Mouse (Mus musculus): ENCODE results near the gene Hist1h3e. TPM values are rescaled to one million over a fixed set of nuclear protein-coding genes. Genes with fewer than 3 reads are reported as not detected.
"Not testable (repeated sequence)": the region's sequence is repeated elsewhere in the genome, so short reads cannot be mapped to it uniquely, and the experiment has no call there.

Hist1h3e gene
- 10 to 100 TPM; 15.4 to 27.3 TPM for total RNA-seq (2021)

DNA sequence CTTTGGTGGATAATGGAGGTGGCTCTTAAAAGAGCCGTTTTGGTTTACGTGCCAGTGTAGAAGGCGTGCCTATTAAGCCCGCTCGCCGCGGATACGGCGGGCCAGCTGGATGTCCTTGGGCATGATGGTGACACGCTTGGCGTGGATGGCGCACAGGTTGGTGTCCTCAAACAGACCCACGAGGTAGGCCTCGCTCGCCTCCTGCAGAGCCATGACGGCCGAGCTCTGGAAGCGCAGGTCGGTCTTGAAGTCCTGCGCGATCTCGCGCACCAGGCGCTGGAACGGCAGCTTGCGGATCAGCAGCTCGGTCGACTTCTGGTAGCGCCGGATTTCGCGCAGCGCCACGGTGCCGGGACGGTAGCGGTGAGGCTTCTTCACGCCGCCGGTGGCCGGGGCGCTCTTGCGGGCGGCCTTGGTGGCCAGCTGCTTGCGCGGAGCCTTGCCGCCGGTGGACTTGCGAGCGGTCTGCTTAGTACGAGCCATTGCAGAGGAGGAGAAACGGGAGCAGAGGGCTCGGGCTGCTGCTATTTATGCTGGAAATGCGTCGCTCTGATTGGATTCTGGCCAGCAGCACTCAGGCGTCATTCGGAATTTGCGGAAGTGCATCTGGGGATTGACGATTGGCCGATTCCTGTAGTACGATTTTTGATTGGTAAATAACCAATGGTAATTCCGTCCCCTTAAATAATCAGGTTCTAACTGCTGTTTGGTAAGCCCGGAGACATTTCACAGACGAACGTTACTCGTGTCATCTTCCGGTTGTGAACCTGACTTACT lies at the start of gene Hist1h3e:
Gene Hist1h3e (minus strand): TSS at position 487 of the 777 bp plus-strand sequence.
- intact Hi-C loops (cut with DNase I), result not testable (repeated sequence)
- peak; percentile 86 for DNase-seq (ENCODE audit: low spot score)

DNA sequence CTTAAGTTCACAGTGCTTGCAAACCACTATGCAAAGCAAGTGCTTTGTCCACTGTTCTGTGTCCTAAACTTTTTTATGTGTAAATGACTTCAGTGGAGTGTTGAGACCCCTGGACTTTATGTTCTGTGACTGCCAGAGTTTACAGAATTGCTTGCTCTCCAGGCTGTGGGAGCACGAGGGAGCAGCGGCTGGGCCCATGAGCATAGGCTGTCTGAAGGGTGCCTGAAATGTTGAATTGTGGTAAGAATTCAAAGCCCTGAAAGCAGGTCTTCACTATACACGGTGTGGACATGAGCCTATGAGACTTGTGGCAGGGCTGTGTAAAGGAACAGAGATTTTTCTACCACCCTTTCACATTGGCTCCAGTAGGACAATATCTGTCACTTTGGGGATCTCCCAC lies 49.5 kb upstream of the Hist1h3e start:
- no peak for DNase-seq (ENCODE audit: low spot score)
- intact Hi-C loops (cut with DNase I), result no loop called here

DNA sequence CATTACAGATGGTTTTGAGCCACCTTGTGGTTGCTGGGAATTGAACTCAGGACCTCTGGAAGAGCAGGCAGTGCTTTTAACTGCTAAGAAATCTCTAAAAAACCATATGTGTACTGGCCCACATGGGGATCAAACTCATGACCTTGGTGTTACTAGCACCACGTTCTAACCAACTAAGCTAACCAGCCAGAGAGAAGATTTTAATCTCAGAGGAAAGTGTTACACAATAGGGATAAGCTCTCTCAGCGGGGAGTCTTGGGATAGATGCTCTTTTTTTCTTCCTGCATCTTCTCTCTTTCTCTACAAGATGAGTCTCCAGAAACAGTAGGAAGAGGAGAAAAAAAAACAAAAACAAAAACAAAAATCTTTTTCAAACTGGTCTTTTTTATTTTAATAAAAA lies 48.2 kb upstream of the Hist1h3e start:
- DNase-seq (ENCODE audit: low spot score), result no peak
- intact Hi-C loops (cut with DNase I), result no loop called here

DNA sequence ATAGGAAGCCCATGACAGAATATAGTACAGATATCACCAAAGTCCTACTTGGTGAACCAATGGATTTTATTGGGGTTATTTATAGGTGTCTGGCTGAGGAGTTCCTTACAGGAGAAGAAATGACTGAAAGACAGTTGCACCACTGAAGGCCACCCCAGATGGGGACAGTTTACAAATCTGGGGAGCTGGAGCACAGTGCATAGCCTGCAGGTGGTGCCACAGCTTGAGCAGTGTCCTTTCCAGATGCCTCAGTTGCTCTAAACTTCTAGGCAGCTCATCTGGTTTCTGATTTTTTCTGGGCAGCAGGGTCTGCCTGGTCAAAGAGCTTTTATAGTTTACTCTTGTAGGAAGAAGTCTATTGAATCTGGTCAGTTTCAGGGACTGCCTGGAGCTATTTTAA lies 47.7 kb upstream of the Hist1h3e start:
- intact Hi-C loops (cut with DNase I), result no loop called here
- no peak for DNase-seq (ENCODE audit: low spot score)

DNA sequence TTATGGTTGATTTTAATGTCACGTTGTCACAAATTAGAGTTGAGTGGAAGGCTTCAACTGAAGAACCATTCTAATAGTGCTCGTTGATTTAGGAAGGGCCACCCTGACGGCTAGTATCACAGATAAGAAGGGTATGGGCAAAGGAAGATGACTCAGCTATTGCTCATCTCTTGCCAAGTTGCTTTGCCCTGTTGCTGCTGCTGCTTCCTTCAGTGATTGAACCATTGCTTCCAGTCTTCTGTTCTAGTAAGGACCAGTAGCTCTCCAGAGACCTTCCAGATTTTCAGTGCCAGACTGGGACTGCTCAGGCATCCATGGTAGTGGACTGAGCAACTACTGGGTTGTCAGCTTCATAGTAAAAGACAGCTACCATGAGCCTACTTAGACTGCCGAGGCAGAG lies 47.0 kb upstream of the Hist1h3e start:
- intact Hi-C loops (cut with DNase I), result no loop called here

DNA sequence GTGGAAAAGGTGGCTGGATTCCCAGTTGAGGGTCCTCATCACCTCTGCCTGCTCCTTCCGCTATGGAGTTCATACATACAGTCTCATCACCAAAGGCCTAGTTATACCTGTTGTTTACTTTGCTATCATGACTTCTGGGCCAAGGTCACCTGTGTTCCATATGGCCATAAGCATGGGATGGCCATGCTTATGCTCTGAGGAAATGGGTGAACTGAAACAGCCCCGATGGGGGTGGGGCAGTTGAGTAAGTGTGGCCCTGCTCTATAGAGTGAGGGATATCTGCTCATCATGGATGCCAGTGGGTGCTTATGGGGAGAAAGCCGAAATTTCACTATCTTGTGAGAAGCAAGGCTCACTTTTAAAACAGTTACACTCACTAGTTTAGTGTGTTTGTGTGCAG lies 42.9 kb upstream of the Hist1h3e start:
- intact Hi-C loops (cut with DNase I), result no loop called here
- DNase-seq (ENCODE audit: low spot score), result no peak

More for the DNA sequence above, 47.0 kb upstream of the Hist1h3e start:
- DNase-seq (ENCODE audit: low spot score), result no peak

DNA sequence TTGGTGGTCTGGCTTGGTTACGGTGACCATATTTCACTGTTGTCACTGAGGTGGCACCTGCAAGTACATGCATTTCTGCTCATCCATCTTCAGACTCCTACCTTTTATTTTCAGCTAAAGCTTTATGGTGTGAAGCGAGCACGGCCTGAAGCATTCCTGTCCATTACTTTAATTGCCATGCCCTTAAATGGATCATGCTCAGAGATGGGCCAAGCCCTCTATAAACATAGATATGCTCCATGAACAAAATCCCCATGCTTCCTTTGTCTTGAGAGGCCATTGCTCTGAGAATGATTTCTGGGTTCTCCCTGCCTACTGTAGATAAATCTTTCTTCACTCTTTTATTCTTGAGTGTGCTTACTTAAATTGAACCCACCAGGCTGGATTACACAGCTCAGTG lies 42.3 kb upstream of the Hist1h3e start:
- DNase-seq (ENCODE audit: low spot score), result no peak
- intact Hi-C loops (cut with DNase I), result no loop called here

DNA sequence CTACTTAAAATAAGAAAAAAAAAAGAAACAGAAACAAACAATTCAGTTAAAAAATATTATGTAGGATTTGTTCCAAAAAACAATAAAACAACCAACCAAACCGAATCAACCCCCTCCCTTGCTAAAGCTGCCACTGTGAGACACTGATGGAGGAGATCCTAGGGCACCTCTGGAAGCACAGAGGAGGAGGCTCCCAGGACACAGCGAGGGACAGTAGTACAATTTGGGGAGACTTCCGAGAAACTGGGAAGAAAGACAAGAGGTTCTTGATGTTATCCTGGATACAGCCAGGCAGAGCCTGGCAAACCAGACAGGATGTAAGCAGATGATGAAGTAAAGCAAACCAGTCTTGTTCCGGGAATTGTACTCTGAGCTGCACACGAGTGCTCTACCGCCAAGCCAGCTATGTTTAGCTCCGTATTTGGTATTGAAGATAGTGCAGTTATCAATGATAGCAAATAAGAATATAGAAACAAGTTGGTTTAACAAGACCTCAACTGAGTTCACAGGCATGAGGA lies 41.1 kb upstream of the Hist1h3e start:
- DNase-seq (ENCODE audit: low spot score), result no peak
- intact Hi-C loops (cut with DNase I), result no loop called here

DNA sequence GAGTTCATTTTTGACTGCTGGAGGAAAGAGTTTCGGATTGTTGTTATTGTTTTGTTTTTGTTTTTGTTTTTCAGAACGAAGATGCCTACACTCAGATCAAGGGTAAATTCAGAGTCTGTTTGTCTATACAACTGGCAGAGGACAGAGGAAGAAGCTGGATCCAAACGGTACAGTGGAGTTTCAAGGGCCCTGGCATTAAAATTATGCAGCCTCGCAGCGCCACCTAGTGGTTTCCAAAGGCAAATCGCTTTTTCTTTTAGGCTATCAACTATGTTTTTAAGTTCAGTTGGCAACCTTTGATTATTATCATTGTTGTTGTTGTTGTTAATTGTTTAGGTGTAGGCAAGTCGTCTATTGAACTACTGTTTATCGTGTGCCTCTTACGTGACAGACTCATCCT lies 35.8 kb upstream of the Hist1h3e start:
- DNase-seq (ENCODE audit: low spot score), result peak; percentile 25
- intact Hi-C loops (cut with DNase I), result loop anchor here (2.0 to 5.0 kb wide), 2 partner anchors 71 to 173 kb away; no protein-coding TSS in a partner anchor

DNA sequence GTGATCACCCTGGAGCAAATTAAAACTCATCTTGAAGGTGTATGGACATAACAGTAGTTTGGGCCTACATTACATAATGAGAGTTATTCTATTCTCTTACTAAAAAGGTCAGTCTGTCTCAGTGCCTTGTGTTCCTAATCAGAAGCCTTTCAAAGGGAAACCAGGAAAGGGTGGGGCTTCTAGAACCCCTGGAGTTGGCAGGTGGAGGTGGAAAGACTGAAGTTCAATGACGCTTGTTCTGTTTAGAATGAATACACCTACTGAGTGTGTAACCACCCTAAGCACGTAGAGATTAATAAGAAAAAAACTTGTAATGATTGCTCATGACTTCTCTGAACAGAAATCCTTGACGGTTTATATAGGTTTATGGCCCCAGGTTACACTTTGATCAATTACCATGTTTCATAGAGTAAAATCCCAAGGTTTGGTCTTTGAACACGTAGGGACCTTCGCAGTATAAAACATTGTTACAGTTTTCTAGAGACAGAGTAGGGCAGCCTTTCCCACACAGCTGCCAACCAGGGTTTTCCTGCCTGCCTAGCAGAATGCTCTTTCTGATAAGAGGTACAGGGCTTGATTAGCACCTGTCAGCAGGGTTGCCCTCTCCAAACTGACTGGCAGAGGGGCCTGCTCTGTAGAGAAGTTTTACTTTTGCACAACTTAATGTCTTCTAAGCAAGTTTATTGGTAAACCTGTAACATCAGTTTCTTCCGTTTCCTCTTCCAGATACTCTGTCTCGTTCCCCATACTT lies 33.6 kb upstream of the Hist1h3e start:
- no peak for DNase-seq (ENCODE audit: low spot score)
- intact Hi-C loops (cut with DNase I), result loop anchor here (2.0 to 5.0 kb wide), 2 partner anchors 68 to 171 kb away; no protein-coding TSS in a partner anchor

DNA sequence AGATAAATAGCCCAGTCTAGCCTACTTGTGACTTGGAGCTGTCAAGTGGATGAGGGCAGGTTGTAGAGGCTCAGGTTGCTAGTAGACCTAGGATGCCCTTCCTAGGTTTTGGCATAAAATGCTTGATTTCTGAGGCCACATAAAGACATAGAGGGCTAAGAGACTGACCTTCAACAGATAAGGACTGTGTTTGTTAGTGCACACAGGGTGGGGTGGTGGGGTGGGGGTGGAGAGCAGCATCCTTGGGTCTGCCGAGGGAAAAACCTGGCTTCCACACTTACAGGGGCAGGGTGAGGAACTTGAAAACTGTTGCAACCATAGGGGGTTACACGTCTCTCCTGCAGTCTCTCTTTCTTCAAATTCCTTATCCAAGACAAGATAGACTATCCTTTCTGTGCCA lies 33.0 kb upstream of the Hist1h3e start:
- intact Hi-C loops (cut with DNase I), result loop anchor here (5.0 kb wide), 1 partner anchor 68 kb away; no protein-coding TSS in a partner anchor
- no peak for DNase-seq (ENCODE audit: low spot score)

DNA sequence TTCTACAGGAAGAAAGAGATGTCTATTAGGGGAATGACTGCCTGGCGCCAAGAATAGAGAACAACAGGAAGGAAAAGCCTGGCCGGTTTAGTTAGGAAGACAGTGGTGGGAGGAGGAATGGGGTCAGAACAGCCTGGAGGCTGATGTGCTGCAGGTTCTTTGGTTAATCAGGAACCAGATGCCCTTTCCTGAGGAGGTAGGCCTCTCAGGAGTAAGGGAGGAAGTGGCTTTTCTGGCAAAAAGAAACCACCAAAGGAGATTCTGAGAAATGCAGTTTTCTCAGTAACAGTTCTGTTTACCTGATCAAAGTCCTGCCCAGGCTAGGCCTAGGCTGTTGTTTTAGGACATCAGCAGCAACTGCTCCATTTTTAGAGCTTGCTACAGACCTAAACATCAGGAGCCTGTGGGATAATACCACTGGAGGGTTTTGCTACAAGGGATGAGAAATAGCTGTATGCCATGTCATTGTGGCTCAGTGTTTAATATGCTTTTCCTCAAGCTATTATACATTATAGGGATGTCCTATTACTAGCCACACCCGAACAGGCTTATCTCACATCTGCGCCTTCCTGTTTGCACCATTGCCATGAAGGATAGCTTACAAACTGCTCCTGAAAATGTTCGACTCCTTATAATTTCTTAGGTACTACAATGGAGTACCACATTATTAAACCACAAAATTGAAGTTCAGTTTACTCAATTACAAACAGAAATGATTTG lies 31.0 kb upstream of the Hist1h3e start:
- no peak for DNase-seq (ENCODE audit: low spot score)
- intact Hi-C loops (cut with DNase I), result no loop called here

DNA sequence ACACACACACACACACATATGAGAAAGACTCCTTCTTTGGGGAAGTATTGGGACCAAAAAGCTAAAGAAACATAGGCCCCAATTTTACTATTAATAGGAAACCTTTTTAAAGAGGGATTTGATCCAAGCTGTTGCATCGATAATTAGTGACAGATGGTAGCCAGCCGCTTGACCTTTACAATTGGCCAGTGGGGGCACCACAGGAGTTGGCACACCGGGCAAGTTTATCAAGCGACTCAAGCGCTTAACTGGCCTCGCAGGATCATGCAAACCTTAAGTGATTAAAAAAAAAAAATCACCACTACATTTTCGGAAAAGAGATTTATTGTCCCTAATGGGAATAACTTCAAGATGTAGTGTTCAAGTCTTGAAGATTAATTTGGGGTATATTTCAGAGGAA lies 30.4 kb upstream of the Hist1h3e start:
- intact Hi-C loops (cut with DNase I), result no loop called here

DNA sequence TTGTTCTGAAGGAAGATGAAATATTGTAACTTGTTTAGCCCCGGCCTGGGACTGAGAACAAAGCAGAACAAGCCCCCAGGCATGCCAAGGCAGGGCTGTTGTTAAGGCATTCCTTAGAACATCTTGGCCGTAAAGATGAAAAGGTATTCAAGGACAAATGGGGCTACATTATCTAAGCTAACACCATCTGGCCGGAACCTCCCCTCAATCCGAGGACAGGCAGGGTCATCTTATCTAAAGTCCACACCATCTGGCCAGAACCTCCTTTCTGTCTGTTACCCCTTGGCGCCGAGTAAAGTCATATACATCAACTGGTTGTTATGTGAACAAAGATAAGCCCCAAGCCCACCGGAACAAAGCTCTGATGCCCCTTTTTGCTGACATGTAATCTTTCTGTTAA lies 29.7 kb upstream of the Hist1h3e start:
- intact Hi-C loops (cut with DNase I); DNase-seq (ENCODE audit: low spot score): not testable (repeated sequence)

More for the DNA sequence above, 30.4 kb upstream of the Hist1h3e start:
- no peak for DNase-seq (ENCODE audit: low spot score)

DNA sequence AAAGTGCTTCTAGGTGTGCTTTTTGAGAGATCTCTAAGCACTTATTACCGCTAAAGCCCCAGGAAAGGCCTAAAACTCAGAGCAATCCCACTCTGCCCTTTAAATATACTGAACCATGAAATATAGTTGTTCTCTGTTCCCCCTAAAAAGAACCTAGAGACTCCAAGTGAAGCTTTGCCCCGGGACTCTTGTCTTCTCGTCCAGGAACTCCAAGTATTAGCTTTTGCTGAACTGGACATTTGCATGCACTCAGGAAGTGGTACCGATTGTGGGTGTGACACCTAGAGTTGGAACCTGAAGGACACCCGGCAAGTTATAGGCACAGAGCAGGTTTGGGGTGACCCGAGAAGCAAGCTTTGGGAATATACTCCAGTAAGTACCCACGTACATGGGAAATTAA lies 29.0 kb upstream of the Hist1h3e start:
- no peak for DNase-seq (ENCODE audit: low spot score)
- intact Hi-C loops (cut with DNase I), result no loop called here

DNA sequence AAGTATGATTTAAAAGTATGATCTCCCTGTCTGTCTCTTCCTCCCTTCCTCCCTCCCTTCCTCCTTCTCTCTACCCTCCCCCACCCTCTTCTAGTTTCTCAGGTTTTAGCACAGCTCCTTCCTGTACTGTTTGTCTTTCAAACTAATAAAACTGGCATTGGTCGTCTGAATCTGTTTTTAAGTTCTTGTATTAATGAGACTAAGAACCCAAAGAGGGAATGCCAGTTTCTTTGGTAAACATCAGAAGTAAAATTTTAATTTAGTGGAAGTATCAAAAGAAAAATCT lies 24.7 kb upstream of the Hist1h3e start:
- intact Hi-C loops (cut with DNase I), result loop anchor here (5.0 kb wide), 2 partner anchors 1545 to 1830 kb away; partner anchors contain the start of genes Hist1h2ag, Hist1h2bj and Hist1h4i
- DNase-seq (ENCODE audit: low spot score), result no peak

DNA sequence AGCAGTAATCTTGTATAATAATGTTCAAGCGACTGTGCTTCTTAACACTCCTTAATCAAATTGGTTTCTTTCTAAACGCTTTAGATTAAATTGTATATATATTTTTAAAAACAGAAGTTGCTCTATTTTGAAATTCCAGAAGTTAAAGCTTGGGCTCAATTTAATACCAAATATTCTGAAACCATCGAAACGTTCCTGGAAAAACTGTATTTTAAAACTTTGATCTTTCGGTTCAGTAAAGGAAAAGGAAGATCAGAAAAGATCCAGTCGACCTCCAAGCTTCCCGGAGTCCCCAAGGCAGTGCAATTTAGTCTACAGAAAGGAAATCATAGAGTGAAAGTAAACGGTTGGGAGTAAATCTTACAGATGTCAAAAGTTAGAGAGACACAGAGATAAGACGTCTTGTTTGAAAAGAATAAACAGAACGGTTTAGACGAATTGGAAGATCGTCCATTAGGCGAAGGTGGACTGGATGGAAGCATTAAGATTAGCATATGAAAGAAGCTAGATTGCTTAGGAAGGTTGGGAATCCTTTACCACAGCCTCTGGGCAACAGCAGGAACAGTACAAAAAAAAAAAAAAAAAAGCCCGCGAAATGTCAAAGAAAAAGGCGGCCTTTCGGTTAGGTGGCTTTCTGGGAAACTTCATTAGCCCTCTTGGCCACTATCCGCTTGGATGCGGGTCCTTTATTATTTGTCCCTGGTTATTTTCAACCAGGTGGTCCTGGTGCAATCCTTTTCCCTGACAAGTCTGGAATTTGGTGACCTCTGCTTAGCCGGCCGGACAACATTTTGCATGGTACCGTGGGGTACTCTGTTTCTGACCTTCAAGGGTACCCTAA lies 24.1 kb upstream of the Hist1h3e start:
- no peak for DNase-seq (ENCODE audit: low spot score)
- intact Hi-C loops (cut with DNase I), result loop anchor here (5.0 kb wide), 2 partner anchors 1544 to 1829 kb away; partner anchors contain the start of genes Hist1h2ag, Hist1h2bj and Hist1h4i

DNA sequence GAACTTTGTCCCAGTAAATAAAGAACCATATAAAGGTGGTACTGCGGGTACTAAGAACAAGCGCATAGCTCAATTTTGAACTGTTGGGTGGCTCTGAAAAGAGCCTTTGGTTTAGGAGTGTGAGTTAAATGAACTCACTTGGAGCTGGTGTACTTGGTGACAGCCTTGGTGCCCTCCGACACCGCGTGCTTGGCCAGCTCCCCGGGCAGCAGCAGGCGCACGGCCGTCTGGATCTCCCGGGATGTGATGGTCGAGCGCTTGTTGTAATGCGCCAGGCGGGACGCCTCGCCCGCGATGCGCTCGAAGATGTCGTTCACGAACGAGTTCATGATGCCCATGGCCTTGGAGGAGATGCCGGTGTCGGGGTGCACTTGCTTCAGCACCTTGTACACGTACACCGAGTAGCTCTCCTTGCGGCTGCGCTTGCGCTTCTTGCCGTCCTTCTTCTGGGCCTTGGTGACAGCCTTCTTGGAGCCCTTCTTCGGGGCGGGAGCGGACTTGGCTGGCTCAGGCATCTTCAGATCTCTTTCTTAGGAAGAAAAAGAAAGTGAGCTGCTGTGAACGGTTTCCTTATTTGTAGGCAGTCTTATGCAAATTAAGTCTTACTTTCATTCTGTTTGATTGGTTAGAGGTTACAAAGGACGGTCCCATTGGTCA lies 23.4 kb upstream of the Hist1h3e start:
- DNase-seq (ENCODE audit: low spot score), result peak; percentile 66
- intact Hi-C loops (cut with DNase I), result loop anchor here (1.0 to 5.0 kb wide), 3 partner anchors 36 to 1828 kb away; partner anchors contain the start of genes Hist1h2ag, Hist1h2be, Hist1h2bj and Hist1h4i

DNA sequence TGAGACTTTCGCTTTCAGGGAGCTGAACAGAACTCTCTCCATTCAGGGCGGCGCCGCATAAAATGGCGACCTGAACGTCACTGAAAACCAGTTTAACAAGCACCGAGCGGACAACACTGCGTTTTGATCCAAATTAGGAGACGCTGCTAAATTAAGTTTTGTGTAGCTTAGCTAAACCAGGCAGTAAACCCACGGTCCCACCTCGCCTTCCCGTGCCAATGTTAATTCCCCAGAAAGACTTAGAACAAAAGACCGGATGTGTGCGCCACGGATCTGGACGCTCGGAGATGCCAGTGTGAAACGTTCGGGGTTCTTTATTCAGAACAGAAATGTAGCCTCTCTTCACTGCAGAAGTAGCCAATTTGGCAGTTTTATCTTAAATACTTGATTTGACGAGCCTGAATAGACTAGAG lies 22.9 kb upstream of the Hist1h3e start:
- peak; percentile 50 for DNase-seq (ENCODE audit: low spot score)
- intact Hi-C loops (cut with DNase I), result loop anchor here (1.0 to 5.0 kb wide), 3 partner anchors 36 to 1828 kb away; partner anchors contain the start of genes Hist1h2ag, Hist1h2be, Hist1h2bj and Hist1h4i
